Mouse (Mus musculus) left cerebral cortex, adult 9 months (tissue): ENCODE data around the gene Faf2.

ENCODE experiments used
- DNase-seq, 2 experiments: peaks; one replicate each; pipeline ENCODE4 v3.0.0; 2022; ENCODE audit warnings: low spot score in 2 of 2

The Faf2 gene

DNA sequence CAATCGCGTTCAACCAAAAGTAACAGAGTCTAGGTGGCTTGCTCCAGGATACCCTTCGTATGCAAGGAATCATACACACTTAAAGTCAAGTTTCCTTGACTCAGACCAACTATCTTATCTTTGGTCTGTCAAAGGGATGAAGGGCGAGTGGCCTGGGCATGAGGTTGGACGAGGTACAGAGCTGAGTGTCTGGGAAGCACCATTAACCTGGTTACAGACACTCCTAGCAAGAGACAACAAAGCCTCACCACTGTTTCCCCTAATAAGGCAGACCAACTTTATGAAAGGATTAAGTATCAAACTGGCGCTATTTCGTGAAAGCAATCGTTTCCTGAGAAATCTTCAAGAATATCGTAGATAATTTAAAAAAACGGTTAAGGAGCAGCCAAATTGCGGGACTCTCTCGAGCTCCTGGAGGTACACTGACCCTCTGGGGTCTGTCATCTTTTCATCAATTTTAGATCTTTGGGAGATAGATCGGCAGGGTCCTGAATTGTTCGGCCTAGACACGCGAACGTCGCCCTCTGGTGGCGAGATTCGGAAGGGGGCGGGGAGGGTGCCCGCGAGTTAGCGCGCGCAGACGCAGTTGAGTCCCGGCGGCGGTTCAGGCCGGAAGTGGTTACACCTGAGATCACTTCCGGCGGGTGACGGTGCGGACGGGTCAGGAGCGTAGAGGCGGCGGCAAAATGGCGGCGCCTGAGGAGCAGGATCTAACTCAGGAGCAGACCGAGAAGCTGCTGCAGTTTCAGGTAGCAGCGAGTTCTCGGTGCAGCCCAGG is at the start of gene Faf2:
Faf2 (plus strand) TSS at position 630 of the 778 bp plus-strand sequence.
- DNase-seq: peak; percentile 91 to 99

DNA sequence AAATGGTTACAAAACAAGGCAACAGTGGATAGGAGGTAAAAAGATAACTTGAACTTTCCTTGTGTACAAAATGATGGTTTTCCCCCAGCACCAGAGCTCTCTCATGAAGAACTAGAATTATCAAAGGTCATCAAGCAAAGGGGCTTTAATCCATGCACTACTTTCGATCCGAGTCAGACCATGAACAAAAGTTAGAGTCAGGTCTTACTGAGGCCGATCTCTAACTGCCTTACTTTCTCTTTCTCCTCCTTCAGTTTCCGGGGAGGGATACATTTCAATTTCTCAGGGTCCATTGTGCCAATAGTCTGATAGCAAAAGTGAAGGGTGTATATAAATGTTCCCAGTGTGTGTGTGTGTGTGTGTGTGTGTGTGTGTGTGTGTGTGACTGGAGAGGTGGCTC is 49.0 kb upstream of the Faf2 start:
- DNase-seq: no peak

DNA sequence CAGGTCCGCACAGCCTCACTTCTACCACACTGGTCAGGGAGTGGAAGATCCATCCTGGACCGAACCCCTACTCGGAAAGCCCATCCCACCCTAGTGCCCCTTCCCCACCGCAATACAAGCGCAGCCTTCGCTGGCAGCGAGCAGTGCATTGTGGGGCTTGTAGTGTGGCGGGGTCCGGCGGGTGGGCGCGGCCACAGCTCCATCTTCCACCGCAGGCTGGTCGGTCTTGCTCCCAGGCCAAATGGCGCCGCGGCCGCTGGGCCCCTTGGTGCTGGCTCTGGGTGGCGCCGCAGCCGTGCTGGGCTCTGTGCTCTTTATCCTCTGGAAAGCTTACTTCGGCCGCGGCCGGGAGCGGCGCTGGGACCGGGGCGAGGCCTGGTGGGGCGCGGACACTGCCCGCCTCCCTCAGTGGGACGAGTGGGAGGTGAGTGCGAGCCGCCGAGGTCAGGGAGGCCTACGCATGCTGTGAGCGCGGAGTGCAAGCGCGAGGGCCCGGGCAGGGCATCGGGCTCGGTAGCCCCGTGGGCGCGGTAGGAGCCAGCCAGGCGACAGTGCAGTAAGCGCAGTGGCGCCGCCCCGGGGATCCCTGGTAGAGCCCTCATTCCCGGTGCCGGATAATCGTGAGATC is 46.6 kb upstream of the Faf2 start, which contains the start of gene Arl10:
Arl10 (plus strand) TSS at position 162 of the 628 bp plus-strand sequence.
- DNase-seq: peak in 1 of 2 experiments; percentile 63

DNA sequence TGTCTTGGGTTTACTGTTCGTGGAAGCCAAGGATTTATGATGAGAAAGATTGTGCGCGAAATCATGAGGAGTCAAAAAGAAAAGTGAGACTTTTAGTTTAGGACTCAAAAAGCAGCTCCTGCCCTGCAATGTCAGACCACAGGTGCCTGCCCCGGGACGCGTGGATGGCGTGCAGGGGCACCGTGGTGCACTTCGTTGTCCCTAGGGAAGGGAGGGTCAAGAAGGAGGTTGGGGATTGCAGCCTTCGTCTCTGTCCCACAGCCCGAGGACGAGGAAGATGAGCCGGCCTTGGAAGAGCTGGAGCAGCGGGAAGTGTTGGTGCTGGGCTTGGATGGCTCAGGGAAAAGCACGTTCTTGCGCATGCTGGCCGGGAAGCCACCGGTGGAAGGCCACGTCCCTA is 46.1 kb upstream of the Faf2 start:
- no peak for DNase-seq

DNA sequence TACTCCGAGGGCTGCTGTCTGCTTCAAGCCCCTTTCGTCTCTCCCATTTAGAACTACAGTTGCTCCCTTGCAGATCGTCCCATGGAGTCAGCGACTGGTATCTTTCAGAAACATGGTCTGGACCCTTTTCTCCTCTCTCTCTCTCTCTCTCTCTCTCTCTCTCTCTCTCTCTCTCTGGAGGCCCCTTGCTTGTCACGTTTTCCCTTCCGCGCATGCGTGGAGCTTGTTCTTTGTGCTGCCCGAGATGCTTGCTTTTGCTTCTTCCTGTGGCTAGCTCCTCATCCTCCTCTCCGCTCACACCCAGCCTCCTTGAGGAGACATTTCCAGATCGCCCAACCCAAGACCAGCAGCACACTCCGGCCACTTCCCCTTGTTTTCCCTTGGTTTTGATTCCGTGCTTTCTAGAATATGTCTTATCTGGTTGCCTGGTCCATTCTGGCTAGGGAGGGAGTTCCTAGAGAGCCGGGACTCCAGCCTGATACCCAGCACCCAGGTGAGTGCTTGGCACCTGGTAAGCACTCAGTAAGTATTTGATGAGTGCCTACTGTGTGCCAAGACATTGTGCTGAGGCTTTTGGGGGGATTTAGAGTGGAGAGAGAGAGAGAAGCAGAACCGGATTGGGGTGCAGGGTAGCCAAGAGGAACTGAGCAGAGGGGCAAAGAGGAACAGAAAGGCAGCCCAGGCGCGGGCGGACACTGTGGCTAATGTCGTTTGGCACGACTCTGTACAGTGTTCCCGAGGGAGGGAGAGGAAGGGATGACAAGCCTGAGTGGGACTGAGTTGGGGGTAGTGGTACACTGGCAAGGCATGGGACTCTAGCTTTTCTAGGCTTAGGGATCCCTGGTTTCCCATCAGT is 43.7 kb upstream of the Faf2 start:
- DNase-seq: no peak

DNA sequence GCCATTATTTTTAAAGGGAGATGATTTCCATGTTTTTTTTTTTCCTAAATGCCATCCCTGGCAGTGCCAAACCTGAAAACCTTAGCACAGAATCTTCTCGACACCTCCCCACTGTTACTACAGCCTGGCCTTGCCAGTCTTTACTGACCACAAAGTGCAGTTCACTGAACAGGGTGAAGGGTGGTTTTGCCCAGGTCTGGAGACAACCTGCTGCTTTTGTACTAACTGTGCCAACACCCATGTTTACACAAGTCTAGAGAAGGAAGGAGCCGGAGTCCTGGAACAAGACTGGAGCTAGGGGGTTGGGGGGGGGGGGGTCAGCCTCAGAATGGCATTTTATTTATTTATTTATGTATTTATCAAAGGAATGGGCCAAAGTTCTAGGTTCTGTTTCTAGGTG is 40.2 kb upstream of the Faf2 start:
- DNase-seq: no peak

DNA sequence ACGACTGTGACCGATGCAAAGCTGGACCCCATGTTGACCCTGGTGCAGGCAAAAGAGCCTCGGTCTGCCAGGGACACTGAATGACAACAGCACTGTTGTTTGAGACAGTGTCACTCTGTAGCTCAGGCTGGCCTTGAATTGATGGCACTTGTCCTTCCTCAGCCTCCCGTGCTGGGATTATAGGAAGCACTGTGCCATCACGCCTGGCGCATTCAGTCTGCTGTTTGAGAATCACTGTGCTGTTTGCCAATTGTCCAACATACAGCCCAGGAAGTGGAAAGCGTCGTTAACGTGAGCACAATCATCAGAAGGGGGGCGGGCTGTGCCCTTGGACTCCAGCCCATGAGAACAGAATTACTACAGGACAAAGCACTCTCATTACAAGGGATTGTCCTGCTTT is 39.5 kb upstream of the Faf2 start:
- no peak for DNase-seq

DNA sequence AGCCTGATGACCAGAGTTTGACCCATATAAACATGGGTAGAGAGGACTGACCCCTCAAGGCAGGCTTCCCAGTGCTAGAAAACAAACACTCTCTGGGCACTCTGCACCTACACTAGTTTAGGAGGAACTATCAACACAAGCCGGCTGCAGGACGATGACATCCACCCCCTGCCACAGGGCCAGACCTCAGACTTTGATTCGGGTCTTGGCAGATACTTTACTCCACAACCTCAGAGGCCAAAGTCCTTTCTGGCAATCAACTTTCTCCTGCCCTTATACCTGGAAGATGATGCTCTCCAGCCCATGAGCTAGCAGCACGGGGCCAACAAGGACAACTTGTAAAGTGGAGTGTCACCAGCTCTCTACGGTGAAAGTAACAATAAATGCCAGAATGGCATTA is 38.7 kb upstream of the Faf2 start:
- no peak for DNase-seq

DNA sequence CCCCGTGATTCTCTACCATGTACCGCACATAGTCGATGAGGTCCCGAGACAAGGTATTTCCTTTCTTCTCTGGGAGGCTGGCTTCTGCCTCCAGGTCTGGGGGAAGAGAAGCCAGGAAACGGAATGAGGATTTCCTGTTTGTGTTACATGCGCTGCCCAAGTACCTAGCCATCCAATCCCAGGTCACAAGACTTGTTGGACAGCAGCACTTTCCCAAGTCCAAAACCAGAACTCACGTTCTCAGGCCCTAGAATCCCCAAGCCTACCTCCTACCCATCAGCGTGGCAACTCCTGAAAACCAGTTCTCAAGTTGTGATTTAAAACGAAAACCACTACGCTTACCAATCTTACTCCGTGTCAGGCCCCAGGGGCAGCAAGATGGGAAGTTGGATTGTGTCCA is 35.8 kb upstream of the Faf2 start:
- no peak for DNase-seq

- DNase-seq: no peak
Observed at GRCm38 (mm10) chr13:54589414-54589995, 32.1 kb upstream of the Faf2 start.

DNA sequence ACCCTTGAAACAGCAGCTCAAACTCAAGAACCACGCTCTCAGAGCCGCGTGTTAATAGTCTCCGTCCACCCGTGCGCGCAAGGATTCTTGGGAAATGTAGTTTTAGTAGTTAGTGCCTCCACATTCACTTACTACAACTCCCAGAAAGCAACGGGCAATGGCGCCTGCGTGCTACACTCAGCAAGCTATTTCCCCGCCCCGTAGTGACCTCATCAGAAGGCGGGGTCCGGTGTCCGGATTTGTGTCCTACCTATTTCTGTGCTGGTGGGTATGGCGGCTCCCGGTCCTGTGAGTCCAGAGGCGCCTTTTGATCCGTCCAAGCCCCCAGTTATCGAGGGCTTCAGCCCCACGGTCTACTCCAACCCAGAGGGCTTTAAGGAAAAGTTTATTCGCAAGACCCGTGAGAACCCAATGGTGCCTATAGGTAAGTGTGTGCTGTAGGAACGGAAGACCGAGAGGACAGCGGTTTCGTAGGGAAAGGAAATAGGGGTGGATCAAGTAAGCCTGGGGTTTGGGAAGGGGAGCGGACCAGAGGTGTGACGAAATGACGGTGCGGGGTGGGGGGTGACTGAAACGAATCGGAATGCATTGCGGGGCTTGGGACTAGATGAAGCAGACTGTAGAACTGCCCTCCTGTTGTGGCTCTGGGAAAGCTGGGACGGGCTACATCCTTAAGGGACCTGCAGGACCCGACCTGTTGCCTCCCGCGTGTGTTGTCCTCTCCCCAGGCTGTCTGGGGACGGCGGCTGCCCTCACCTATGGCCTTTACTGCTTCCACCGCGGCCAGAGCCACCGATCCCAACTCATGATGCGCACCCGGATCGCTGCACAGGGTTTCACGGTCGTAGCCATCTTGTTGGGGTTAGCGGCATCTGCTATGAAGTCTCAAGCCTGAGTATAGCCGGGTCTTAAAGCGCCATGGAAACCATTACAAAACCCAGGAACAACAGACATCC is 31.3 kb upstream of the Faf2 start, which contains the start of the genes Nop16 and Higd2a:
Nop16 (minus strand) TSS at position 95 of the 956 bp plus-strand sequence.
Higd2a (plus strand) TSS at position 212 of the 956 bp plus-strand sequence.
- DNase-seq: peak; percentile 94 to 98

DNA sequence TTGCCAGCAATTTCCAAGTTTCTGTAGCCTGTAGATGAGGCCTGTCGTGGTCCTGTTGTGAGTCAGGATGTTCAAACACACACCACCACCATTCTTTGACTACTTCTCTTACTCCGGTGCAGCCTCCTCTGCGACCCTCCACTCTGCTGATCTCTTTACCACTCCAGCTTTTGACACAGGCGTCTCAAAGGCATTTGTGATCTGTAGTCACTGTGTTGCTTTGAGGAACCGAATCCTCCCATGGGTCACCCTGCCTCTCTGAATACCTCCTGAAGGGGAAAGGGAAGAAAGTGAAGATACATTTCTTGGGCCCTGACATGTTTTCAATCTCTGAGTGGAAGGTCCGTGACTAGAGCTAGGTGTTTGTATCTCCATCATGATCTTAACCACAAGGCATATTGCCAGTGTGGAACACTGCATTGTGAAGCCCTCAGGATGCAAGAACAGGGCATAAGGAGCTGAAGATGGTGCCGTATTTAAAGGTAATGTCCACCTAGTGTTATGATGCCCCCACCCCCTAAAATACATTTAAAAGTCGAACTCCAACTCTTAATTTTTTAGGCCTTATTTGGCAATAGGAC is 29.7 kb upstream of the Faf2 start:
- DNase-seq: peak in 1 of 2 experiments; percentile 33

GRCm38 (mm10) chr13:54593617-54594016 is 28.0 kb upstream of the Faf2 start:
- DNase-seq: no peak

GRCm38 (mm10) chr13:54596107-54596690 is 25.4 kb upstream of the Faf2 start:
- no peak for DNase-seq

GRCm38 (mm10) chr13:54596870-54597269 is 24.7 kb upstream of the Faf2 start:
- DNase-seq: no peak

GRCm38 (mm10) chr13:54598622-54599143 is 22.9 kb upstream of the Faf2 start:
- no peak for DNase-seq

GRCm38 (mm10) chr13:54602639-54603111 is 18.9 kb upstream of the Faf2 start:
- no peak for DNase-seq

DNA sequence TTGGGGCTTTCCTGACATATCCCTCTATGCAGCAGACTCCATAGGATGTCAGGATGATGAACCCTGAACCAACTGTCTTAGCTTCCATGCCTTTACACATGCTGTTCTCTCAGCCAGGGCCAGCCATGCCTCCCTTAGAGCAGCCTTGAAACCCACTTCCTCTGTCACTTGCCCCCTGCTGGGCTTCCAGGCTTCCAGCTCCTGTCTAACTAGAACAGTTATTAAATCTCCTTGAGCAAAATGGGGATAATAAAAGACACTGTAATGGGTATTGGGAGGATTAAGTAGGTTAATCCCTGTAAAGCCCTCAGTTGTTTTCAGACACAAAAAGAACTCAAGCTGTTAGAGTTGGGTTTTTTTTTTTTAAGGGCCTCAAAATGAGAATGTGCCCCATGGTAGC is 18.1 kb upstream of the Faf2 start:
- DNase-seq: no peak

- no peak for DNase-seq
Observed at GRCm38 (mm10) chr13:54604221-54604620, 17.4 kb upstream of the Faf2 start.
